Mouse (Mus musculus): ENCODE measurements around the gene Ryk. TPM values are rescaled to one million over a fixed set of nuclear protein-coding genes. Genes with fewer than 3 reads are reported as not detected.

The Ryk gene
- polyA plus RNA-seq, 1 experiment from 2014 or later = 20.3 TPM

- no peaks in the 10 kb centered on the region for H3K9me3 ChIP-seq (ENCODE audit: control insufficient read depth, low read length)
- no peak overlapping the region for H3K27ac ChIP-seq (ENCODE audit: low read length)
- no peak overlapping the region for H3K4me3 ChIP-seq (ENCODE audit: low read length)
- H3K27me3 ChIP-seq (ENCODE audit: control insufficient read depth, insufficient read depth, low read depth, low read length) = no peaks in the 10 kb centered on the region
- no peak overlapping the region for H3K4me2 ChIP-seq (ENCODE audit: low read depth, low read length)
- no peaks in the 10 kb centered on the region for H3K36me3 ChIP-seq (ENCODE audit: control insufficient read depth, insufficient read depth, low read length)
- no peak overlapping the region for H3K9ac ChIP-seq (ENCODE audit: low read length)
- ATAC-seq (ENCODE audit: low read depth) = no peak
- 86% methylated on average over 5 of the region's 5 CpGs for WGBS
- peaks cover 50% of the 10 kb centered on the region for H3K4me1 ChIP-seq (replicated peaks; ENCODE audit: control insufficient read depth, insufficient read depth, low read length)
These were observed 11.6 kb downstream of the Ryk start for GRCm38 (mm10) chr9:102846348-102846747.

- no peak for ATAC-seq (ENCODE audit: low read depth)
- WGBS = 77% methylated on average over 13 of the region's 13 CpGs
- no peaks in the 10 kb centered on the region for H3K27me3 ChIP-seq (ENCODE audit: control insufficient read depth, insufficient read depth, low read depth, low read length)
- H3K4me2 ChIP-seq (ENCODE audit: low read depth, low read length) = no peak overlapping the region
- H3K4me3 ChIP-seq (ENCODE audit: low read length) = no peak overlapping the region
- no peak overlapping the region for H3K9ac ChIP-seq (ENCODE audit: low read length)
- H3K27ac ChIP-seq (ENCODE audit: low read length) = no peak overlapping the region
- H3K4me1 ChIP-seq (replicated peaks; ENCODE audit: control insufficient read depth, insufficient read depth, low read length) = peaks cover 17% of the 10 kb centered on the region
- no peaks in the 10 kb centered on the region for H3K9me3 ChIP-seq (ENCODE audit: control insufficient read depth, low read length)
- no peaks in the 10 kb centered on the region for H3K36me3 ChIP-seq (ENCODE audit: control insufficient read depth, insufficient read depth, low read length)
These were observed 17.6 kb downstream of the Ryk start for GRCm38 (mm10) chr9:102852076-102853022.

- Histone ChIP-seq H3K9me3 (ENCODE audit: control insufficient read depth, low read length) (peaks cover 2% of the 10 kb centered on the region), H3K27ac (ENCODE audit: low read length) (peak overlapping the region; percentile 58), H3K4me2 (ENCODE audit: low read depth, low read length) (no peak overlapping the region), H3K9ac (ENCODE audit: low read length) (no peak overlapping the region), H3K4me3 (ENCODE audit: low read length) (no peak overlapping the region), H3K27me3 (ENCODE audit: control insufficient read depth, insufficient read depth, low read depth, low read length) (no peaks in the 10 kb centered on the region), H3K4me1 (replicated peaks; ENCODE audit: control insufficient read depth, insufficient read depth, low read length) (peaks cover 25% of the 10 kb centered on the region), H3K36me3 (ENCODE audit: control insufficient read depth, insufficient read depth, low read length) (0 out of 2 replicates have a peak, but pooled peaks cover 3% of the 10 kb centered on the region)
- ATAC-seq (ENCODE audit: low read depth) = peak; percentile 39; the same call in 1 of the 2 replicates
- 68% methylated on average over 2 of the region's 2 CpGs for WGBS
These were observed 23.1 kb downstream of the Ryk start for GRCm38 (mm10) chr9:102857856-102858255.

- Histone ChIP-seq H3K4me2 (ENCODE audit: low read depth, low read length) (no peak overlapping the region), H3K9me3 (ENCODE audit: control insufficient read depth, low read length) (peaks cover 2% of the 10 kb centered on the region), H3K27me3 (ENCODE audit: control insufficient read depth, insufficient read depth, low read depth, low read length) (no peaks in the 10 kb centered on the region), H3K4me1 (replicated peaks; ENCODE audit: control insufficient read depth, insufficient read depth, low read length) (peaks cover 28% of the 10 kb centered on the region), H3K4me3 (ENCODE audit: low read length) (no peak overlapping the region), H3K27ac (ENCODE audit: low read length) (peak overlapping the region; percentile 73), H3K9ac (ENCODE audit: low read length) (no peak overlapping the region), H3K36me3 (ENCODE audit: control insufficient read depth, insufficient read depth, low read length) (0 out of 2 replicates have a peak, but pooled peaks cover 3% of the 10 kb centered on the region)
- peak; percentile 50 for ATAC-seq (ENCODE audit: low read depth)
- 76% methylated on average over 5 of the region's 5 CpGs for WGBS
These were observed 23.6 kb downstream of the Ryk start for GRCm38 (mm10) chr9:102858283-102858682.

GRCm38 (mm10) chr9:102859399-102859798, 24.7 kb downstream of the Ryk start:
- no peaks in the 10 kb centered on the region for H3K27me3 ChIP-seq (ENCODE audit: control insufficient read depth, insufficient read depth, low read depth, low read length)
- H3K9ac ChIP-seq (ENCODE audit: low read length) = no peak overlapping the region
- no peak overlapping the region for H3K4me2 ChIP-seq (ENCODE audit: low read depth, low read length)
- no peak for ATAC-seq (ENCODE audit: low read depth)
- H3K4me1 ChIP-seq (replicated peaks; ENCODE audit: control insufficient read depth, insufficient read depth, low read length) = peaks cover 32% of the 10 kb centered on the region
- no peak overlapping the region for H3K4me3 ChIP-seq (ENCODE audit: low read length)
- 0 out of 2 replicates have a peak, but pooled peaks cover 3% of the 10 kb centered on the region for H3K36me3 ChIP-seq (ENCODE audit: control insufficient read depth, insufficient read depth, low read length)
- H3K27ac ChIP-seq (ENCODE audit: low read length) = peak overlapping the region; percentile 59
- 66% methylated on average over 5 of the region's 5 CpGs for WGBS
- H3K9me3 ChIP-seq (ENCODE audit: control insufficient read depth, low read length) = peaks cover 2% of the 10 kb centered on the region

GRCm38 (mm10) chr9:102859963-102860362, 25.2 kb downstream of the Ryk start:
- Histone ChIP-seq H3K36me3 (ENCODE audit: control insufficient read depth, insufficient read depth, low read length) (0 out of 2 replicates have a peak, but pooled peaks cover 3% of the 10 kb centered on the region), H3K27me3 (ENCODE audit: control insufficient read depth, insufficient read depth, low read depth, low read length) (no peaks in the 10 kb centered on the region), H3K9me3 (ENCODE audit: control insufficient read depth, low read length) (peaks cover 2% of the 10 kb centered on the region), H3K27ac (ENCODE audit: low read length) (peak overlapping the region; percentile 15), H3K4me1 (replicated peaks; ENCODE audit: control insufficient read depth, insufficient read depth, low read length) (peaks cover 37% of the 10 kb centered on the region), H3K4me3 (ENCODE audit: low read length) (no peak overlapping the region), H3K9ac (ENCODE audit: low read length) (no peak overlapping the region), H3K4me2 (ENCODE audit: low read depth, low read length) (no peak overlapping the region)
- ATAC-seq (ENCODE audit: low read depth) = no peak
- WGBS = 85% methylated on average over 10 of the region's 10 CpGs

GRCm38 (mm10) chr9:102860802-102861469, 26.2 kb downstream of the Ryk start:
- H3K9ac ChIP-seq (ENCODE audit: low read length) = no peak overlapping the region
- H3K4me2 ChIP-seq (ENCODE audit: low read depth, low read length) = no peak overlapping the region
- H3K27ac ChIP-seq (ENCODE audit: low read length) = no peak overlapping the region
- no peak for ATAC-seq (ENCODE audit: low read depth)
- H3K27me3 ChIP-seq (ENCODE audit: control insufficient read depth, insufficient read depth, low read depth, low read length) = no peaks in the 10 kb centered on the region
- WGBS = 56% methylated on average over 7 of the region's 7 CpGs
- H3K36me3 ChIP-seq (ENCODE audit: control insufficient read depth, insufficient read depth, low read length) = 0 out of 2 replicates have a peak, but pooled peaks cover 3% of the 10 kb centered on the region
- H3K4me1 ChIP-seq (replicated peaks; ENCODE audit: control insufficient read depth, insufficient read depth, low read length) = peaks cover 46% of the 10 kb centered on the region
- peaks cover 2% of the 10 kb centered on the region for H3K9me3 ChIP-seq (ENCODE audit: control insufficient read depth, low read length)
- no peak overlapping the region for H3K4me3 ChIP-seq (ENCODE audit: low read length)

GRCm38 (mm10) chr9:102861789-102862188, 27.1 kb downstream of the Ryk start:
- WGBS = 62% methylated on average over 7 of the region's 7 CpGs
- 0 out of 2 replicates have a peak, but pooled peaks cover 3% of the 10 kb centered on the region for H3K36me3 ChIP-seq (ENCODE audit: control insufficient read depth, insufficient read depth, low read length)
- peaks cover 54% of the 10 kb centered on the region for H3K4me1 ChIP-seq (replicated peaks; ENCODE audit: control insufficient read depth, insufficient read depth, low read length)
- no peak overlapping the region for H3K4me3 ChIP-seq (ENCODE audit: low read length)
- H3K27ac ChIP-seq (ENCODE audit: low read length) = no peak overlapping the region; the same call in 1 of the 2 replicates
- H3K9me3 ChIP-seq (ENCODE audit: control insufficient read depth, low read length) = peaks cover 2% of the 10 kb centered on the region
- ATAC-seq (ENCODE audit: low read depth) = no peak
- H3K9ac ChIP-seq (ENCODE audit: low read length) = no peak overlapping the region
- no peaks in the 10 kb centered on the region for H3K27me3 ChIP-seq (ENCODE audit: control insufficient read depth, insufficient read depth, low read depth, low read length)
- no peak overlapping the region for H3K4me2 ChIP-seq (ENCODE audit: low read depth, low read length)

- H3K36me3 ChIP-seq (ENCODE audit: control insufficient read depth, insufficient read depth, low read length) = 0 out of 2 replicates have a peak, but pooled peaks cover 3% of the 10 kb centered on the region
- H3K27ac ChIP-seq (ENCODE audit: low read length) = no peak overlapping the region; the same call in 1 of the 2 replicates
- H3K9me3 ChIP-seq (ENCODE audit: control insufficient read depth, low read length) = peaks cover 2% of the 10 kb centered on the region
- H3K4me3 ChIP-seq (ENCODE audit: low read length) = no peak overlapping the region
- no peak overlapping the region for H3K4me2 ChIP-seq (ENCODE audit: low read depth, low read length)
- 70% methylated on average over 3 of the region's 3 CpGs for WGBS
- ATAC-seq (ENCODE audit: low read depth) = no peak
- H3K9ac ChIP-seq (ENCODE audit: low read length) = no peak overlapping the region
- peaks cover 54% of the 10 kb centered on the region for H3K4me1 ChIP-seq (replicated peaks; ENCODE audit: control insufficient read depth, insufficient read depth, low read length)
- H3K27me3 ChIP-seq (ENCODE audit: control insufficient read depth, insufficient read depth, low read depth, low read length) = no peaks in the 10 kb centered on the region
These were observed 27.5 kb downstream of the Ryk start for GRCm38 (mm10) chr9:102862260-102862659.
